Mouse (Mus musculus): ENCODE measurements around the gene Runx2.

Runx2 gene

GRCm38 (mm10) chr17:44662080-44662706 lies 152.4 kb downstream of the Runx2 start:
- no peak for DNase-seq (ENCODE audit: low read depth, low spot score)

DNA sequence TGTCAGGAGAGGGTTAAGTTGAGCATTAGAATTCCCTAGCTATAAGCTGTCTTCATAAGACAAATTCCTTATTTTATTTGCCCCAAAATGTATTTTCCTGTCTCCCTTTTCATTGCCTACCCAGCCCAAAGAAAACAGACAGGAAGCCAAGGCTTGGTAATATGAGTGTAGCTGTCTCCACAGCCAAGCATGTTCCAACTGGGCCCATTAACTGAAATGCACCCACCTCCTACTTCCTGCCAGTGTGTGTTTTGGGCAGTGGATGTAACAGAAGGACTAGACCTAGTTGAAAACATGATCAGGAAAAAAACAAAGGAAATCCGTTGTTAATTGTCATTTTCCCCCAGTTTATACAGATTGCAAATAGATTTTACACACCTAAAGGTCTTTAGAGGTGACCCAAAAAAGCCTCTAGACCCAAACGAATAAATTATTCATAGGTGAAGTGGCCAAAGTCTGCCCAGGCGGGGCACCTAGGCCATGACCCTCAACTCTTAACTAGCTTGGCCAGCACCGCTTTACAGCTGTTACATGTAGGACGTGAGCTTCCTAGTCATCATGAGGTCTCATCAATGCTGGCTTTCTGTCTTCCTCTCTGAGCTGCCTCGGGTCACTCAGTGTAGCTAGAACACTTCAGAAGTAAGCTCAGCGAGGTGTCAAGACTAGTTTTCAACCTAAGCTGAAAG lies 154.3 kb downstream of the Runx2 start:
- no peak for DNase-seq (ENCODE audit: low read depth, low spot score)

DNA sequence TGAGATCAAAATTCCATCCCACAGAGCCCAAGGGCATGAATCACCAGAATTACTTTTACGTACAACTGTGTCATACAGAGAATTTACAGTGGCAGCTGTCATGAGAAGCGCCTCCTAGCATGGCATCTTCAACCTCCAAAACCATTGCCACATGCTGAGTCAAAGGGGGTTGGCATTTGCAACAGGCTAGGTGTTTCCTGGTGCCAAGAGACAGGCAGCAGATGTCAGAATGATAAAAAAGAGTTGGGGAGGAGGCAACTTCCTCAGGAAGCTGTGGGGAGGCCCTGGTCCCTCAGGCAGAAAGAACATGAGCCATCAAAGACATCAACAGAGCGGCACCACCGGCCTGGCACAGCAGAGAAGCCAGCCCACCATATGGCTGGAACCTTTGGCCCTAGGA lies 160.1 kb downstream of the Runx2 start:
- DNase-seq (ENCODE audit: low read depth, low spot score) = no peak

DNA sequence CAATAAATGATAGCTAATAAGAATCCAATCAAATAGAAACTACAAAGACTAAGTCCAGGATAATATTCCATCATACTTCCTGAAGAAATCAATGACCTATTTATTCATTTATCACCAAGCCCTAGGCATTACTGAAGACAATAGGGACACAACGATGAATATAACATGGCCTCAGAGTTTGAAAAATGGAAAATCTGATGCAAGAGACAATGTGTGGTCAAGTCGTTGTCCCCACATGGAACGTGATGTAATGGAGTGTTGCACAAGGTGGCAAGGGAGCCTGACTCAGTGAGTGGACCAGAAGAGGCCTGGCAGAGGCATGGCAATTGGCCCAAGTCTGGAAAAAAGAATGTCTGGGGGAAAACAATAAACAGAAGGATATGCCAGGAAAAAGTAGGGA lies 161.5 kb downstream of the Runx2 start:
- DNase-seq (ENCODE audit: low read depth, low spot score) = no peak

GRCm38 (mm10) chr17:44652054-44652453 lies 162.5 kb downstream of the Runx2 start:
- DNase-seq (ENCODE audit: low read depth, low spot score) = no peak

DNA sequence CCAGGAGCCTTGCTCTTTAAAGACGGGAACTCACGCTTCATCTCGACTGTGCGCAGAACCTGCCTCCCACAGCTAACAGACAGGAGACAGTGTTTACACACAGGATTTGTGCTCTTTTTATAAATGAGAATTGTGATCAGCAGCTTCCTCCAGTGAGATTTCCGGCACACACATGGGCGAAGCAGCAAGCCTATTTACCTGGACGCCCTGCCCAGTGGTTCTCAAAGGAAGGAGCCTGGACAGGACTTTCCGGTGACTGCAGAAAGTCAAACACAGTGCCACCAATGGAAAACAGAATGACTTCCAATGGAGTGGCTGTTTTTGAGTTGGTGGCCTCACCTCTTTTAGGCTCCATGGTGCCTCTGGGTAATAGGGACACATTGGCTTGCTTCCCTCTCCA lies 163.0 kb downstream of the Runx2 start:
- no peak for DNase-seq (ENCODE audit: low read depth, low spot score)

- DNase-seq (ENCODE audit: low read depth, low spot score) = no peak
Observed at GRCm38 (mm10) chr17:44650431-44650830, 164.2 kb downstream of the Runx2 start.

- DNase-seq (ENCODE audit: low read depth, low spot score) = no peak
Observed at GRCm38 (mm10) chr17:44649056-44649455, 165.5 kb downstream of the Runx2 start.

DNA sequence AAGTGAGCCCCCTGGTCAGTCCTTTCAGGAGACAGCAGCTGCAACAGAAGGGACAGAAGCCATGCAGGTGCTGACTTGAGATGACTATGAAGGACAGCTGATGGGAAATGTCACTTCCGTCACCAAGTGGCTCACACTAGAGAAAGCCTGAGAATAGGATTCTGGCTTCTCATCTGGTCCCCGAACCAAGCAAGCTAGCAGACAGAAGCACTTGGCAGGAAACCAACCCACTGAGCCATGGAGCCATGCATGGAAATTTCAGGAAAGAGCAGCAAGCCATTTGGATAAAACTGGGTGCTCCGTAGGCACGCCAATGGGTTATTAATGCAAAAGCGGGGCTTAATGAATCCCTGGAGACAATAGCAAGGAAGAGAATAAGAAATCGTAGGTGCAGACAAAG lies 166.7 kb downstream of the Runx2 start:
- no peak for DNase-seq (ENCODE audit: low read depth, low spot score)

DNA sequence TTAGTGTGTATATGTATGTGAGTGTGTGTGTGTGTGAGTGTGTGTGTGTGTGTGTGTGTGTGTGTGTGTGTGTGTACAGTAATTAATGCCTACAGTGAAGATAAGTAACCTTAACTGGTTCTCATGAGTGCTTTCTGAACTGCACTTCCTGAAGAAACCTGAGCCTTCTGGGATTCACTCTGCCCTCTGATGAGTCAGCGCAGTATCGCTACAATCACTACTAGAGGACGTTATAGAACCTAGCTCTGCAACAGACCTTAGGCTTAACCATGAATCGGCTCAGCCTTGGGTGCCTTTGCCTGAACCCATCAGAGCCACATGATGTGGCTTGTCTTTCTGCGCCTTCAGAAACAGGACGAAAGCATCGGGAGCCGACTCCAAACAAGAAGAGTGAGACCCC lies 169.5 kb downstream of the Runx2 start:
- DNase-seq (ENCODE audit: low read depth, low spot score) = no peak

GRCm38 (mm10) chr17:44643260-44643659 lies 171.3 kb downstream of the Runx2 start:
- DNase-seq (ENCODE audit: low read depth, low spot score) = no peak

- DNase-seq (ENCODE audit: low read depth, low spot score) = no peak
Observed at GRCm38 (mm10) chr17:44642126-44642525, 172.5 kb downstream of the Runx2 start.

GRCm38 (mm10) chr17:44640910-44641309 lies 173.7 kb downstream of the Runx2 start:
- DNase-seq (ENCODE audit: low read depth, low spot score) = no peak

DNA sequence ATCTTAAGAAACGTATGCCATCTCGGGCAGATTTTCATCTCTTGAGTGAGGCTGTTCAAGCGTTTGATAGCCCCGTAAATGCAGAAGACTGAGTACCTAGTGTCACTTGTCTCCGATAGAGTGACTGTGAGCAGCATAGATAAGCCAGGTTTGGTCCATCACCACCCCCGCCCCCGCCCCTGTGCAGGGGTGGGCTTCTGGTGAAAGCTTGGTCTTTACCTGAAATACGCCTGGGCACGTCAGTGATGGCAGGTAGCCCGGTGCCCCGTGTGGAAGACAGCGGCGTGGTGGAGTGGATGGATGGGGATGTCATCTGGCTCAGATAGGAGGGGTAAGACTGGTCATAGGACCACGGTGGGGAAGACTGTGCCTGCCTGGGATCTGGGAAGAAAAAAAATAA lies 175.2 kb downstream of the Runx2 start:
- no peak for DNase-seq (ENCODE audit: low read depth, low spot score)

- DNase-seq (ENCODE audit: low read depth, low spot score) = no peak
Observed at GRCm38 (mm10) chr17:44637181-44637880, 177.3 kb downstream of the Runx2 start.

- DNase-seq (ENCODE audit: low read depth, low spot score) = no peak
Observed at GRCm38 (mm10) chr17:44634486-44634885, 180.1 kb downstream of the Runx2 start.

DNA sequence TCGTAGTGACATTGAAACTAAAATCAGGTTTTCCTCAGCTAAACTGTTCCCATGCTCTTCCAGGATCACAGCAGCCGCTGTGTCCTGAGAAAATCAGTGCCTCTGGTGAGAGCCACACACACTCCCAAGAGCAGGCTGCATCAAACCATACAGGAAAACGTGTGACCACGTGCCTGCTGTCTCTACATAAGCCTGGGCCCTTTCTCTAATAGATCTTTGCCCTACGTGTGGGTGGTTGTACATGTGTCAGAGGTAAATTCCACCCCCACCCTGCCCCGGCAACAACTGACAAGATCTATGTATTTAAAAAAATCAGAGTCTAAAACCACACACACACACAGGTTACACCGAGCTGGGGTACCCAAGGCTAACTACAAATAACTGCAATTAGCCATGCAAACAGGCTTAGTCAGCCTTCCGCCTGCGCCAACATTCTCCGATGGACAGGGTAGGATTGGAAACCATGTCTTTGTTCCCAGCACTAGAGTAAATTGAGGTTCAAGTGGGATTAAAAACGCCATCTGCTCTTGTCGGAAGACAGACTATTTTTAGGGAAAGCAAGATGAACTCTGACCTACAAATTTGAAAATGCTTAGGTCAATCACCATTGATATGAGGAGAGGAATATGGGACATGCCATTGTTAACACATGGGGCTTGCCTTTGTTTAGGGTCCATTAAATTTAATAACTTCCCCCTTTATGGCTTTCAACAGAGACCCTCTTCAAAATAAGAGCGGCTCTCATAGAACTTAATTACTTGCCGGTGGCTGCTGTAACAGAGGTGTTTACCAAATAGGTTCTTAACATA lies 180.8 kb downstream of the Runx2 start:
- no peak for DNase-seq (ENCODE audit: low read depth, low spot score)

DNA sequence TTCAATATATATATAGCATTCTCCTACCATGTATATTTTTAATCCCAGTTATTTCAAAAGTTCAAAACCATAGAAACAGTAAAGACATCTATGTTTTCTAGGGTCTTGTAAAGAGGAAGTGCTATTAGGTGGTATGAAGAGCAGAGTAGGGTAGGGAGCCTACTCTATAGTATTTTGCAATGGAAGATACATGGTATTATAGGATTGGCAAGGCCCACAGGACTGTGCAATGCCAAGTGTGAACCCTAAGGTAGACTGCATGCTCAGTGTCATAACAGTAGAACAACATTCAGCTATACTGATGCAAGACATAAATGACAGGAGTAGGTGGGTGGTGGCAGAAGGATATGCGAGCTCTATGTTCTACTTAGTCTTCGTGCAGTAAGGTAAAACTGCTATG lies 181.7 kb downstream of the Runx2 start:
- DNase-seq (ENCODE audit: low read depth, low spot score) = no peak

GRCm38 (mm10) chr17:44632292-44632691 lies 182.3 kb downstream of the Runx2 start:
- DNase-seq (ENCODE audit: low read depth, low spot score) = no peak

GRCm38 (mm10) chr17:44631577-44631976 lies 183.0 kb downstream of the Runx2 start:
- DNase-seq (ENCODE audit: low read depth, low spot score) = no peak

- no peak for DNase-seq (ENCODE audit: low read depth, low spot score)
Observed at GRCm38 (mm10) chr17:44627317-44627716, 187.3 kb downstream of the Runx2 start.

DNA sequence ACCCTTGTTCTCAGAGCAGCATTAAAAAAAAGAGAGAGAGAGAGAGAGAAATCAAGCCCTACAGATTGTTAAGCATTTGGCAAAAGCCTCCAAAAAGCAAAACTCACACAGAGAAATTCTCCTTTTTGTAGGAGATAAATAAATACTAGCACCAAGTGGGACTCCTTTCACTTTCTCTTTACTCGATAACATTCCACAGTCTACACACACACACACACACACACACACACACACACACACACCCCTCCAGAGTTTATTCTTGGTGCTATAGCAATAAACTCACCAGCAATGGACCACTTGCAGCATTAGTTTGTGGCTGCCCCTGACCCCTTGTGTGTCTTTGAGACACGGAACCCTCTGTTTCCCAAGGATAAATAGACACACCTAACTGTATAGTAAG lies 190.9 kb downstream of the Runx2 start:
- DNase-seq (ENCODE audit: low read depth, low spot score) = no peak
